Mouse (Mus musculus): ENCODE results near the gene Tlr4.

Gene Tlr4

DNA sequence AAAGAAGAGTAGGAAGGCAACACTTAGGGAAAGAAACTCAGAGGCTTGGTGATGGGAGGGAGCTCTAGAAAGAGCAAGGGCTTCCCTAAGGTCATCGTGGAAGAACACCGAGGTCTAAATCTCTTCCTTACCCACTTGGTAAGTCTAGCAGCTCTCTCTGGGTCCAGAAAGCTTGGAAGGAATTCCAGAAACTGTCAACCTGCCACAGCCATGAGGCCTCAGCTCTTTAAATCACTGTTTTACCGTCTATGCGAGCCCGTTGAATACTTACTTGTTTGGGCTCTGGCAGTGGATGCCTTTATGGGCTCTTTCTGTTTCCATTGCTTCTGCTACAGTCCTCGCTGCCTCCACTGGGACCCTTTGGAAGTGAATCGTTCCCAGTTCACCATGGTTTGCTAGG is 67.6 kb downstream of the Tlr4 start:
- DNase-seq (ENCODE audit: low read depth, low spot score): no peak

DNA sequence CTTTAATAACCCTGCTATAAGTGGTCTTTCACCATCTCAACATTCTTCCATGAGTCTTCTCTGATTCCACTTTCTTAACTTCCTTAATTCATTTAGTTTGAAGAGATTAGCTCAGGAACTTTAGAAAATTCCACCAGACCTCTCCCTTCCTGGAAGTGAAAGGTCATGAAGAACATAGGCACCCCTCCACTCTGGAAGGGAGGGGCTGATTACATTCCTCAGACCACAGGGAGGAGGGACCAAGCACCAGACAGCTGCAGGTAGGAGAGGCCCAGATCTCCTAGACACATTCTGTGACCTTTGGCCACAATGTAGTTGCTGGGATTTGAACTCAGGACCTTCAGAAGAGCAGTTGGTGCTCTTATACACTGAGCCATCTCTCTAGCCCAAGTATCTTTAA is 72.7 kb downstream of the Tlr4 start:
- DNase-seq (ENCODE audit: low read depth, low spot score): no peak

DNA sequence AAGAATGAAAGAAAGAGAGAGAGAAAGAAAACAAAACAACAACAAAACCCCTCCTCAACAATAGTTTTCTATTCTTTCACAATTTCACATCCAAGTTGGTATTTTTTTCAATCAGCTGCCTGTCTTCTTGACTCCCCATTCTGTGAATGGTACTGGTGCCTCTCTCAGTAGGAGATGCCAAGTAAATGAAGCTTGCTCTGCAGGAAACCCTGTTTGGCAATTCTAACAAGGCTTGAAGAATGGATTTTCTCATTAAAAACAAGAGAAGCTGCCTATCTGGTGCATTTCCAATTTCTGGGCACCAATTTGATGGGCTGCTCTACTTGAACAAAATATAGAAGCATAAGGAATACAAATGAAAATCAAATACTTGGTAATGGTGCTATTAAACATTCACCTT is 74.1 kb downstream of the Tlr4 start:
- no peak for DNase-seq (ENCODE audit: low read depth, low spot score)

DNA sequence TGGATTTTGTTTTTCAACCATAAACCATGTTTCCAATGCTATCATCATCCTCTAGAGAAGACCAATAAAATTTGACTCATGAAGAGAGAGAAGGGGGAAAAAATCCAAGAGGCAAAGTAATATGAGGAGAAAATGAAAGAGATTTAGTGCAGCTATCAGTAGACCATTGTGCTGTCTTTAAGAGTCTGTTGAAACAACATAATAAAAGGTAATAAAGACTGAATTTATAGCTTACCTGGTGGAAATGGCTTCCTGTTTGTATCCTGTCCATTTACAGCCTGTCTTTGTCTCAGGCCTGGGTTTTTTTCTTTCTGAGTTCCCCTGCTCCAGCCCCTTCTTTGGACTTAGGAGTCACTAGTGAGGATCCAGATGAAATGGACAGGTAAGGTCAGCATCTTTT is 81.0 kb downstream of the Tlr4 start:
- no peak for DNase-seq (ENCODE audit: low read depth, low spot score)

DNA sequence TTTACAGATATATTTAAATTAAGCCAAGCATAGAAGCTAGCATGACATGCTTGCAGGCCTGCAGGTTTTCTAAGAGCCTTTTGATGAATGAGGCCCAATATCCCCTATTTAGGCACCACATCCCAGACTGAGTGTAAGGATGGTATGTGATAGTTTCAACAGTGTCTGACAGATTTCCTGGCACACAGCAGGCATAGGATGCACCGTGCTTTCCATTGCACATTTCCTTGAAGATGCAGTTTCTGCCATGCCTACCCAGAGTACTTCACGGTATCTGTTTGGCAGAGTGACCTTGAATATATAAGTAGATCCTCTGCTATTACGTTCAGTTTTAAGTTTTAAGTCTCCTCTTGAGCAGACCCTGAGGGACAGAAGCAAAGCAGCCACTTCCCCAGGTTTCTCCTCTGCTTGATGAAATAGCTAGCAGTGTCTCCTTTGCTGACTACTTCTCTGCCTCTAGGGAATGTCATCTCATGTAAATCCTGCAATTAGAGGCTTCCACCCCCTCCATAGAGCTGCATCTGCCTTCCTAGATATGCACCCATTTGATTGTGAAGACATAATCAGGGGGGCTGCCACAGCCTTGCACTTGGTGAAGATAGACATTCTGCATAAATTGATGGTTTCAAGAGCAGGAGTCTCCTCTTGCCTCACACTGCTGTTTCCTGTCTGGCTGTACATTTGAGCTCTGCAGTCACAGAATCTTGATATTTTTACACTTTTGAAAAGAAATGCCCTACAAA is 92.4 kb downstream of the Tlr4 start:
- no peak for DNase-seq (ENCODE audit: low read depth, low spot score)

DNA sequence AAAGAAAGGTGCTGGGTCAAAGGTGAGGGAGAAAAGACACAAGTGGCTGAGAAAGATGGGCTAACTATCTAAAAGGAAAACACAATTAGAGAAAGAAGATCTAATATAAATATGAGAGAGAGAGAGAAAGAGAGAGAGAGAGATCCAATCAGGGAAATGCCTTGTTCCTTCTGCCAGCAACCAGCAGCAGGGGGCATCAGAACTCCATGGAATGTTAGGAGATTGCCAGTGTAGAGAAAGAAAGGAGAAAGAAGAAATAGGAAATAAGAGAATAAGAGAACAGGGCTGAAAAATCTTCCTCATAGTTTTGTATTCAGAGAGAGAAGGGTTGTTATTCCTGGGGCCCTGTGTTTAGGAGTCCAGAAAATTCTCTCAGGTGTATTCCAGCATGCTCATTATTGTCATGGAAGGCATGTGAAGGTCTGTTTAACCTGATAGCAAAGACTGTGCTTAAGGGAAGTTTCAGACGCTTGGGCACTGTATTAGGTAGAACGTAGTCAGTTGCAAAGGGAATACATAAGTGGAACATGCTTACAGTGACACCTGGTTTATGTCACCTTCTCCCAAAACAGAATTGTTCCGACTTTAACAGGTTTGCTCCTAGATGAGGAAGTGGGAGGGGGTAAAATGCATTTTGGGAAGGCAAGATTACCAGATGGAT is 96.4 kb downstream of the Tlr4 start:
- peak; percentile 29 for DNase-seq (ENCODE audit: low read depth, low spot score)

DNA sequence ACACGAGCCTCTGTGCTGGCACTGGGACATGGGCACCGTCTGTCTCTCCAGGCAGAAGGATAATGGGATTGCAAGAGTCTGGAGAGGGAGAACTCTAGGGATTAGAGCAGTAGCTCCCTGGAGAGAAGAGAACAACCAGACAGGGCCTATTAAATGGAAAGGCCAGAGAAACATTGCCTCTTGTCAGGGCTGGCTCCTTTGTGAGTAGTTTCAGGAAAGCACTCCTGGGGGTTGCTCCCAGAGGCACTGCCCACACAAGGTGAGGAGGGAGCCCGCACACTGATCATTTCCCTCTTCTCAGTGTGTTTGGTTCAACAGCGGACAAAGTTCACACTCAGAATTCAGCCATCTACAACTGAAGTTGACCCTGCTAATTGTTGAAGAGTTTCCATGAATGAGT is 98.7 kb downstream of the Tlr4 start:
- no peak for DNase-seq (ENCODE audit: low read depth, low spot score)

DNA sequence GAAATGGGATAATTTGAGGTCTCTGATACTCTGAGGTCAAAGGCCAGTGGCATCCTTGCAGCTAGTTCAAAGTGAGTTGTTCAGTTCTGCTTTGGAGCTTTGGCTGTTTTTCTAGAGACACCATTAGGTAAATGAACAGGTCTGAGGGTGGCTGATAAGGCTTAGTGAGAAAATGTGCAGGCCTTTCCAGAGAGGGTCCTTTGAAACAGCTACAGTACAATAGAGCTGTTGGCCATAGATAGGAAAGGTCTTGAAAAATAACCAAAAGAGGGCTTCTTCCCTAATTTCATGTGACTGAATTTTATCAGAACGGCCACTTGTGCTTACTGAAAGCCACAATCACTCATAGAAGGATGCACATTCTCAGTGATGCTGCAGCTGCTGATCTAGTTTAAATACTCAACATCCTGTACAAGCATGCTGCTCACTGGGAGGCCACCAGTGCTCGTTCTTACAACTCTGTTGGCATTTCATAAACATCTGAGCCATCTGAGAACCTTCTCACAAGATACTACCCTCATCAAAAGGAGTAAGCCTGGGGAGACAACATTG is 100.2 kb downstream of the Tlr4 start:
- no peak for DNase-seq (ENCODE audit: low read depth, low spot score)

DNA sequence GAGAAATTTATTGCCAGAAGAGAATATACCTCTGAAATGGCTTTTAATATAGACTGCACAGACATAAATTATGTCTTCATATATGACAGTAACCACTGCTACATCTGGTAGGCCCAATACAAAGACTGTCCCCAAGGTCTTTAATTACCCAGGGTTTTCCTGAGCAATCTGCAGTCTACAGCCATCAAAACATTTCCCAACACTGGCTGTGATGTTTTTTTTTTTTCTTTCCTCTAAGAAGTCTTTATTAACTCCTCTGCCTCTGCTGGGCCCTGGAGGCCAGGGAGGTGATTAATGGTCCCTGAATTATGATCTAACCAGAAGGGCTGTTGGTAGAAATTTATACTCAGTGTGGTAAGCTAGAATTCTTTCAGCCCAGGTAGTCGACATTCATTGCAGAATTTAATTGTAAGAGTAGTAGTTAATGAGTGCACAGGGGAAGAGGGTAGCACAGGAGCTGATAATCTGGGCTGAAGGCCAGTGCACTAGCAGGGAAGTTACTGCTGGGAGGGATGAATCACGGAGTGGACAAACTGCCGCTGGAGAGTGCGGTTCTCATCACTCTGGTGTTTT is 111.2 kb downstream of the Tlr4 start:
- no peak for DNase-seq (ENCODE audit: low read depth, low spot score)

DNA sequence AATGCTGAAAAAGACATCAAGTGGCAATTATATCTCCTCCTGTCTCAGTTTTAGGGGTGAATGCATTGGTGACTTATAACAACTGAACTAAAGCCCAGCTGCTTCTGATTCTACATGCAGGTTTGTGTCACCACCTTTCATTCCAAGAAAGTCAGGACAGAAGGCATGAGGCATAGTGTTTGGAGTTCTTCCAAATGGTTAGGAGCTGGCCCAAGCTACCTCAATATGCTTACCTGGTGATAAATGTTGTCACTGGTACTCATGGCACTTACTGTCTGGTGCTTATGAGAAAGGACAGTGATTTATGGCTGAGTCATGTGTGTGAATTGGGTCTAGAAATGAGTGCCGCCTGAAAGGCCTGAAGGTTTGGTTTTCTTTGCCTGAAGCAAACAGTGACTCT is 114.5 kb downstream of the Tlr4 start:
- DNase-seq (ENCODE audit: low read depth, low spot score): no peak

DNA sequence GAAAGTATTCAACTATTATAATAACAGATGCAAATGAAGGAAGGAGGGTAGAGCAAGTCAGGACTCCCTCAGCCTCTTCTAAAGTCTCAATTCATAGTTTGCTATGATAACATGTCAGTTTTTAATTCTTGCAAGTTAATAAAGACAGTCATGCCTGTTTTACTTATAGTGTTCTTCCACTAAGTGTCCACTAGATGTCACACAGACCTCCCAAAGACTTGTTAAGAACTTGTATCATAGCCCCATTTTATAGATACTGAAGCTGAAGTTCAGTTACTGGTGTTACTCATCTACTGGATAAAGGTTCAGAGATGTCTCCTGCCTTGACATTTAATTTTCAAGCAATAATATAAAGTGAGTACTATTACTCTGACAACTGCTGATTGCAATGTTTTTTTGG is 116.3 kb downstream of the Tlr4 start:
- DNase-seq (ENCODE audit: low read depth, low spot score): no peak

DNA sequence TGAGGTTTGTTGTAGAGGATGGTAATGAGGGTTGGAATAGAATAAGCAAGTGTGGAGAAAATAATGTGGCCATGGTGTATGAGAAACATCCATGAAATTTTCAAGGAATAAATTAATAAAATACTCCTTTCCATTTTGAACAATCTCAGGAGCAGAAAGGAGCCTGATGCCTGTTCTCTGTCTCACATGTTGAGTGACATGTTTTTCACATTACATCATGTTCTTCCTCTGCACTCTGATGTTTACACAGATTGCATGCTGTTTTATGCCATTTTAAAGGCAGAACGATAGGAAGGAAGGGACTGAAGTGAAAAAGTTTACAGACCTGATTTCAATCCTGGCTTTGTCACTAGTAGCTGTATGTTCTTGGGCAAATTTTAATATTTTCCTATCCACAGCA is 120.3 kb downstream of the Tlr4 start:
- DNase-seq (ENCODE audit: low read depth, low spot score): no peak

DNA sequence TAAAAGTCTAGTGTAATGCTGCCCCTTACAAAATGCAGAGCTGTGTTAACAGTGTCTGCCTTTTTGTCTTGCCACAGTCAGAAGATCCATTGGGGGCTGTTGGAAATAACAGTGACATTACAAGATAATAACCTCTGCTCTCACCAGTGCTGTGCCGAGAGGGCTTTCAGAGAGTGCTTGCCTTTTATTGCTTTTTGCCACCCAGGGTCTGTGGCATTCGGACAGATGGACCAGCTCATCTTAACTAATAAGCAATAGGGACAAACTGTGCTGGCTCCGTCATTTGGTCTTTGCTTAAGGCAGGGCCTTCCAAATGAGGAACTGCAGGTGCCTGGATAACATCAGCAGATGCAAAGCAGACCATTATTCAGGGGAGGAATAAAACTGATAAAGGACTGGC is 147.5 kb downstream of the Tlr4 start:
- no peak for DNase-seq (ENCODE audit: low read depth, low spot score)

Data from telencephalon, adult 2 months (tissue).